Mouse (Mus musculus) hindbrain, postnatal 0 days (tissue): ENCODE measurements around the gene Zfp658. TPM values are rescaled to one million over a fixed set of nuclear protein-coding genes. Genes with fewer than 3 reads are reported as not detected.

Source experiments
- ATAC-seq: fragments of 200-750 bp; cut with Nextera tagmentation; 2 replicates; pipeline ENCODE4 v1.8.0; 2017; ENCODE audit warnings: mild to moderate bottlenecking, moderate TSS enrichment, moderate library complexity
- DNase-seq: peaks from one replicate; pipeline ENCODE4 v3.0.0-alpha.2; 2015; ENCODE audit warnings: low spot score
- H3K27ac ChIP-seq: fragments of 300-500 bp; sonication (generic); 2 replicates; pipeline ENCODE4 v1.5.1; 2014; ENCODE audit warnings: mild to moderate bottlenecking
- H3K27me3 ChIP-seq: fragments of 300-500 bp; sonication (generic); 2 replicates; pipeline ENCODE4 v1.6.1; 2014; ENCODE audit warnings: low read length, mixed read lengths; ENCODE audit not compliant: insufficient read depth
- H3K36me3 ChIP-seq: fragments of 300-500 bp; sonication (generic); 2 replicates; pipeline ENCODE4 v1.6.1; 2014; ENCODE audit warnings: low read length, mixed read lengths; ENCODE audit not compliant: insufficient read depth
- H3K4me1 ChIP-seq: fragments of 300-500 bp; sonication (generic); 2 replicates; pipeline ENCODE4 v1.6.1; 2014; ENCODE audit warnings: antibody characterized with exemption, low read length, mixed read lengths; ENCODE audit not compliant: insufficient read depth
- H3K4me2 ChIP-seq: fragments of 300-500 bp; sonication (generic); 2 replicates; pipeline ENCODE4 v1.6.1; 2014; ENCODE audit warnings: low read depth, mild to moderate bottlenecking, low read length, moderate library complexity, mixed read lengths
- H3K4me3 ChIP-seq: fragments of 300-500 bp; sonication (generic); 2 replicates; pipeline ENCODE4 v1.5.1; 2014; ENCODE audit warnings: low read length
- H3K9ac ChIP-seq: fragments of 300-500 bp; sonication (generic); replicated peaks from 2 replicates; pipeline ENCODE4 v1.6.1; 2014; ENCODE audit warnings: mild to moderate bottlenecking, low read length, moderate library complexity, mixed read lengths
- H3K9me3 ChIP-seq: fragments of 300-500 bp; sonication (generic); 2 replicates; pipeline ENCODE4 v1.6.1; 2016; ENCODE audit warnings: low read length, mixed read lengths
- CTCF ChIP-seq: IDR thresholded peaks from 2 replicates; pipeline ENCODE4 v1.5.1; 2016; ENCODE audit warnings: antibody characterized with exemption, control low read depth, low read depth
- WGBS: fragments of 180-500 bp; shearing (Covaris S2); extraction: QIAGEN DNeasy Blood & Tissue Kit; methylation state at CpG from one replicate; pipeline ENCODE4 v1.1.7; 2014; 5-methylcytosine and 5-hydroxymethylcytosine counted together
- polyA plus RNA-seq: library from polyadenylated mRNA; unstranded; fragments of >200 nt; fragmentation: Nextera tagmentation; extraction: Ambion mirVana; gene quantifications from 2 replicates; pipeline ENCODE4 v1.2.1, GENCODE M21; 2015
- total RNA-seq: library from RNA; depleted of rRNA; stranded (reverse); fragments of >200 nt; gene quantifications from 2 replicates; pipeline ENCODE4 v1.2.3, GENCODE M21; 2014; rRNA removed

Gene Zfp658
- 8.0 and 8.3 TPM in 2 replicates for total RNA-seq
- 2.5 and 3.3 TPM in 2 replicates for polyA plus RNA-seq

- peak; percentile 47; the same call in 1 of the 2 replicates for TF ChIP-seq CTCF
- peak within 1 kb of the TSS; percentile 69 for H3K4me3 ChIP-seq
- H3K27me3 ChIP-seq = no peaks in the 10 kb centered on the region
- no peaks in the 10 kb centered on the region for H3K9me3 ChIP-seq
- ATAC-seq (peak; percentile 95), DNase-seq (peak; percentile 97)
- WGBS = under 1% methylated on average over 27 of the region's 27 CpGs
- H3K4me2 ChIP-seq = peak within 1 kb of the TSS; percentile 95
- peaks cover 12% of the 10 kb centered on the region for H3K36me3 ChIP-seq
- peaks cover 11% of the 10 kb centered on the region for H3K4me1 ChIP-seq
- peak within 1 kb of the TSS; percentile 77 for H3K9ac ChIP-seq
- H3K27ac ChIP-seq = peak within 1 kb of the TSS; percentile 83
Observed at GRCm38 (mm10) chr7:43562006-43562633, at the start of gene Zfp658. TSS of gene Zfp658 (plus strand) at chr7:43562256.

DNA sequence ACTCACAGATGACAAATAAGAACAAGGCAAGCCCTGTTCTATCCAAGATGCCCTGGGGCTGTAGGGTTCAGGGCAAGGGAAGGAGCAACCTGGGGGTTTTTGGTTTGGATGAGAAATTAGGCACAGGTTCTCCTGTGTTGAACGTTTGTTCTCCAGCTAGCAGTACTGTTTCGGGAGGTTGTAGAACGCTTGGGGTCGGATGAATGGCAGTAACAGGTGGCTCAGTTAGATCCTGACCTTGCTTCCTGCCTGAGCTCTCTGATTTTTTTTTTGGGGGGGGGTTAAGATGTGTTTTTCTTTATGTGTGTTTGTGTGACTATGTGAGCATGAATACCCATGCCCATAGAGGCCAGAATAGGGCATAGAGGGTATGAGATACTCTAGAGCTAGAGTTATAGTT, 49.5 kb upstream of the Zfp658 start:
- 83% methylated on average over 4 of the region's 4 CpGs for whole genome bisulfite sequencing
- TF ChIP-seq CTCF = no peak
- Histone ChIP-seq H3K9me3 (no peaks in the 10 kb centered on the region), H3K36me3 (no peaks in the 10 kb centered on the region), H3K27ac (no peak overlapping the region), H3K4me1 (no peaks in the 10 kb centered on the region), H3K9ac (no peak overlapping the region), H3K4me3 (no peak overlapping the region), H3K27me3 (no peaks in the 10 kb centered on the region), H3K4me2 (no peak overlapping the region)
- DNase-seq (no peak), ATAC-seq (no peak)

GRCm38 (mm10) chr7:43515076-43515475, 47.0 kb upstream of the Zfp658 start:
- DNase-seq (no peak), ATAC-seq (no peak)
- Histone ChIP-seq H3K4me1 (no peaks in the 10 kb centered on the region), H3K4me3 (no peak overlapping the region), H3K4me2 (no peak overlapping the region), H3K27me3 (no peaks in the 10 kb centered on the region), H3K27ac (no peak overlapping the region), H3K9me3 (no peaks in the 10 kb centered on the region), H3K36me3 (no peaks in the 10 kb centered on the region), H3K9ac (no peak overlapping the region)
- TF ChIP-seq CTCF = no peak
- 91% methylated on average over 5 of the region's 5 CpGs for WGBS

- WGBS = 72% methylated on average over 15 of the region's 15 CpGs
- no peak overlapping the region for H3K4me3 ChIP-seq
- no peaks in the 10 kb centered on the region for H3K27me3 ChIP-seq
- TF ChIP-seq CTCF = no peak
- H3K27ac ChIP-seq = no peak overlapping the region
- no peaks in the 10 kb centered on the region for H3K4me1 ChIP-seq
- DNase-seq (peak; percentile 26), ATAC-seq (peak; percentile 55; the same call in 1 of the 2 replicates)
- H3K9me3 ChIP-seq = no peaks in the 10 kb centered on the region
- no peak overlapping the region for H3K4me2 ChIP-seq
- no peak overlapping the region for H3K9ac ChIP-seq
- no peaks in the 10 kb centered on the region for H3K36me3 ChIP-seq
Observed at GRCm38 (mm10) chr7:43518341-43518740, 43.7 kb upstream of the Zfp658 start.

- no peaks in the 10 kb centered on the region for H3K4me1 ChIP-seq
- no peak overlapping the region for H3K4me2 ChIP-seq
- no peak overlapping the region for H3K27ac ChIP-seq
- no peak for TF ChIP-seq CTCF
- H3K9ac ChIP-seq = no peak overlapping the region
- no peaks in the 10 kb centered on the region for H3K9me3 ChIP-seq
- ATAC-seq (no peak), DNase-seq (no peak)
- 93% methylated on average over 2 of the region's 2 CpGs for WGBS
- no peak overlapping the region for H3K4me3 ChIP-seq
- no peaks in the 10 kb centered on the region for H3K27me3 ChIP-seq
- H3K36me3 ChIP-seq = no peaks in the 10 kb centered on the region
Observed at GRCm38 (mm10) chr7:43522776-43523175, 39.3 kb upstream of the Zfp658 start.

DNA sequence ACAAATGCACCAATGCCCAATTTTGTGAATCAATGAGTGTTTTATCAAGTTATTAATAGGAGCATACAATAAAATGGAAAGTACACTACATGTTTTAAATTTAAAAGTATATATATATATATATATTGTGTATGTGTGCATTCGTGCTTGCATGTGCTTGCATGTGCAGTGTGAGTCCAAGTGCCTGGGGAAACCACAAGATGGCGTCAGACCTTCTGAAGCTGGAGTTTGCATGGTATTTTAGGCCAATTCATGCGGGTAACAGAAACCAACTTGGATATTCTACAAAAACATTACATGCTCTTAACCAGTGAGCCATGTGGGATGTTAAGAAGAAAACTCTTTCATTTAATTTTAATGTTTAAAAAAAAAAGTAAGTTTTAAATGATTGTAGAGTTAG, 36.7 kb upstream of the Zfp658 start:
- no peak overlapping the region for H3K9ac ChIP-seq
- no peak; the same call in 1 of the 2 replicates for TF ChIP-seq CTCF
- DNase-seq (no peak), ATAC-seq (no peak)
- no peaks in the 10 kb centered on the region for H3K9me3 ChIP-seq
- no peaks in the 10 kb centered on the region for H3K4me1 ChIP-seq
- H3K4me2 ChIP-seq = no peak overlapping the region
- H3K27me3 ChIP-seq = no peaks in the 10 kb centered on the region
- H3K4me3 ChIP-seq = no peak overlapping the region
- no peaks in the 10 kb centered on the region for H3K36me3 ChIP-seq
- H3K27ac ChIP-seq = no peak overlapping the region
- WGBS = 53% methylated on average over 3 of the region's 3 CpGs

DNA sequence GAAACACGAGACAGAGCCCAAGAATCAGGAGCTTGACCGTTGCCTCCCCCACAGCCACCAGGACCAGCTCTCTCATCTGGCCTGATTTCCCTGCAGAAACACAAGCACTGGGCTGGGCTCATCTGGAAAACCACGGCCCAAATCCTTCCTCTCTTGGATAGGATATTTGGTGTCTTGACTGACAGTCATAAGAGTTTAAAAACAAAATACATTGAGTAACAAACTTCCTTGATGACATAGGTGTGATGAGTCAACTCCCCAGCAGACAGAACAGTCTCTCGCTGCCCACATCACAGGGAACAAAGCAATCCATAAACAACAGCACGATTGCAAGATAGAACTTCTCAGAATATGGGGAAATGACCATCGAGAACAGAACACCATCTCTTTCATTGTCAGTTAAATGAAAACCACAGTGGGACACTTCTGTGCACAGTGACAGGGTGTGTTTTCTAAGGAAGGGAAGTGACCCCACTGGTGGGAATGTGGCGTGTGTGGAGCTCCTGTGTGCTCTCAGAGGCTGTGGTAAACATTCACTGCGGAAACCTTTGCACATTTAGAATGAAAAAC, 31.8 kb upstream of the Zfp658 start:
- Histone ChIP-seq H3K9me3 (no peaks in the 10 kb centered on the region), H3K27me3 (no peaks in the 10 kb centered on the region), H3K36me3 (no peaks in the 10 kb centered on the region), H3K4me1 (no peaks in the 10 kb centered on the region), H3K4me3 (no peak overlapping the region), H3K27ac (no peak overlapping the region), H3K9ac (no peak overlapping the region), H3K4me2 (no peak overlapping the region)
- DNase-seq (no peak), ATAC-seq (no peak)
- TF ChIP-seq CTCF = no peak
- WGBS = 68% methylated on average over 8 of the region's 8 CpGs
